Mouse (Mus musculus) left cerebral cortex, adult 18-20 months (tissue): Measurements from ENCODE around the gene Kdm5c. TPM values are rescaled to one million over a fixed set of nuclear protein-coding genes. Genes with fewer than 3 reads are reported as not detected.
"Not testable (repeated sequence)": the region's sequence is repeated elsewhere in the genome, so short reads cannot be mapped to it uniquely, and the experiment has no call there.

Experiments used
- DNase-seq, 2 experiments: peaks; one replicate each; pipeline ENCODE4 v3.0.0; 2021 to 2022; ENCODE audit warnings: low spot score in 2 of 2, mixed read lengths in 1 of 2
- long read RNA-seq, 2 experiments: library from polyadenylated mRNA; stranded (forward); transcript quantifications; one replicate each; pipeline ENCODE4 v2.0.0; 2021
- total RNA-seq, 2 experiments: library from RNA; stranded (reverse); gene quantifications; 2 replicates each; pipeline ENCODE4 v1.2.3; 2021

Kdm5c gene
- total RNA-seq = 10 to 100 TPM; 47.1 to 65.7 TPM
- long read RNA-seq, experiment 1, full-length matches to known transcripts = 5 of 24 reads
- long read RNA-seq, experiment 1, partial matches to known transcripts = 10 of 24 reads
- long read RNA-seq, experiment 1, other reads (novel, unspliced or antisense) = 9 of 24 reads
- long read RNA-seq, experiment 2, full-length matches to known transcripts = 9 of 22 reads
- long read RNA-seq, experiment 2, partial matches to known transcripts = 11 of 22 reads
- long read RNA-seq, experiment 2, other reads (novel, unspliced or antisense) = 2 of 22 reads

- DNase-seq = peak; percentile 87 to 98
These were observed at the start of gene Kdm5c for GRCm38 (mm10) chrX:152232781-152233763. TSS of gene Kdm5c (plus strand) at chrX:152233020.

- no peak for DNase-seq
These were observed 45.7 kb upstream of the Kdm5c start for GRCm38 (mm10) chrX:152187151-152187550.

GRCm38 (mm10) chrX:152191266-152191665, 41.6 kb upstream of the Kdm5c start:
- no peak for DNase-seq

GRCm38 (mm10) chrX:152197814-152198648, 34.8 kb upstream of the Kdm5c start:
- no peak for DNase-seq

- no peak for DNase-seq
These were observed 30.9 kb upstream of the Kdm5c start for GRCm38 (mm10) chrX:152201737-152202421.

GRCm38 (mm10) chrX:152202422-152203103, 30.3 kb upstream of the Kdm5c start:
- no peak for DNase-seq

GRCm38 (mm10) chrX:152203247-152203646, 29.6 kb upstream of the Kdm5c start:
- no peak for DNase-seq

GRCm38 (mm10) chrX:152205486-152205885, 27.3 kb upstream of the Kdm5c start:
- DNase-seq = no peak

GRCm38 (mm10) chrX:152214703-152215102, 18.1 kb upstream of the Kdm5c start:
- no peak for DNase-seq

- DNase-seq = no peak
These were observed 14.3 kb upstream of the Kdm5c start for GRCm38 (mm10) chrX:152218529-152218928.

- no peak for DNase-seq
These were observed 11.1 kb upstream of the Kdm5c start for GRCm38 (mm10) chrX:152221721-152222120.

GRCm38 (mm10) chrX:152222226-152222625, 10.6 kb upstream of the Kdm5c start:
- DNase-seq = no peak

GRCm38 (mm10) chrX:152223313-152223712, 9.5 kb upstream of the Kdm5c start:
- no peak for DNase-seq

- no peak for DNase-seq
These were observed 8.5 kb upstream of the Kdm5c start for GRCm38 (mm10) chrX:152224280-152224679.

GRCm38 (mm10) chrX:152234125-152234524, 1.3 kb downstream of the Kdm5c start:
- no peak for DNase-seq

- no peak for DNase-seq
These were observed 2.9 kb downstream of the Kdm5c start for GRCm38 (mm10) chrX:152235758-152236157.

- not testable (repeated sequence) for DNase-seq
These were observed 10.3 kb downstream of the Kdm5c start for GRCm38 (mm10) chrX:152243140-152243539.

- no peak for DNase-seq
These were observed 11.8 kb downstream of the Kdm5c start for GRCm38 (mm10) chrX:152244492-152245189.

- DNase-seq = peak in 1 of 2 experiments; percentile 11
These were observed 38.4 kb downstream of the Kdm5c start for GRCm38 (mm10) chrX:152271189-152271588.
